Mouse (Mus musculus) spleen, adult 12 weeks (tissue): Measurements from ENCODE around the gene Degs2.
"Not testable (repeated sequence)": the region's sequence is repeated elsewhere in the genome, so short reads cannot be mapped to it uniquely, and the experiment has no call there.

Experiments used
- DNase-seq: peaks from one replicate; pipeline ENCODE4 v3.0.0; 2022; ENCODE audit warnings: low spot score

The Degs2 gene

DNA sequence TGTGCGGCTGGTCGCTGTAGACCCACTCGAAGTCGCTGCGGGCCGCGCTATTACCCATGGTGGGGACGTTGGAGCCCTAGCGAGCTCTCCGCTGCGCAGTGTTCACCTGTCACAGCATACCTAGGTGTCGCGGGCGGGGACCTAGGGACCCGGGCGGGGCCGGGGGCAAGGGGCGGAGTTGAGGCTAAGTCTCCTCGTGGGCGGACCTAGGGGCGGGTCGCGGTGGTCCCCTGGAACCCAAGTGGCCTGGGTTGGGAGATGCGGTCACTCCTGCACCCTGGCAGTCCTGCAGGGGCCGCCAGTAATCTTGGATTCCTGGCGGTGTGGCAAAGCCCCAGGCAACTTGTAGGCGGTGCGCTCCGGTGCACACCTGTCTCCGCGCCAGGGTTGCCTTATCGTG lies at the start of gene Degs2:
Gene Degs2, minus strand, starts transcription at position 131 of the 400 bp plus-strand sequence.
- no peak for DNase-seq

DNA sequence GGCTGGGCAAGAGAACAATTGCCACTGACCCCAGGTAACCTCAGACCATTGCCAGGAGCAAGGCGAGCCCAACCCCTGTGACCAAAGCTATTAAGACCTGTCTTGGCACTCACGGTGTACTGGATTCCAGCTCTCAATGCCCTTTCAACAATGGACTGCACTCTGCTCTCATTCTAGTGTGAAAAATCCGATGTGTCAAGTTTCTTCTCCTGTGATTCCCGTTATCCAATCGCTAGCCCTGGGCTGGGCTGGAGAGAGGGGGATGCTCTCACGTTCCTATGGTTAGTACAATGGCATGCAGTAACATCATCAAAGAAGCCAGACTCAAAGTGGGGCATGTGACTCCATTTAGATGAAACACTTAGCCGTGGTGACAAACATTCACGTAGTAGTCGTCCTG lies 49.7 kb upstream of the Degs2 start:
- DNase-seq: no peak

DNA sequence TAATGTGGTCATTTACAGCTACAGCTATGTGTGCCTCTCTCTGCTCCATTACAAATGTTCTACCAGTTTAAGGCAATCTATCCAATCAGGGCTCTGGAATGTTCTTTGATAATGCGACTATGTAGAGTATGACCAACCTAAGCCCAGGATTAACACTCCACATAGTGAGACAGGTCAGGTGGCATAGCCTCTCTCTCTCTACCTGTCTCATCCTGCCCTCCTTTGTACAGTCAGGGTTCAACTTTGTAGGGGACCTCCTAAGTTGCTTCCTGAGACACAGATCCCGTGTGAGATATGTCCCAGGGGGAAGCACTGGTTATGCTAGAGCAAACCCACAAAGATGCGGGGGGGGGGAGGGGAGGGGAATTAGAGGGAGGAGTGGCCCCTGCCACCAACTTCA lies 48.1 kb upstream of the Degs2 start:
- DNase-seq: no peak

DNA sequence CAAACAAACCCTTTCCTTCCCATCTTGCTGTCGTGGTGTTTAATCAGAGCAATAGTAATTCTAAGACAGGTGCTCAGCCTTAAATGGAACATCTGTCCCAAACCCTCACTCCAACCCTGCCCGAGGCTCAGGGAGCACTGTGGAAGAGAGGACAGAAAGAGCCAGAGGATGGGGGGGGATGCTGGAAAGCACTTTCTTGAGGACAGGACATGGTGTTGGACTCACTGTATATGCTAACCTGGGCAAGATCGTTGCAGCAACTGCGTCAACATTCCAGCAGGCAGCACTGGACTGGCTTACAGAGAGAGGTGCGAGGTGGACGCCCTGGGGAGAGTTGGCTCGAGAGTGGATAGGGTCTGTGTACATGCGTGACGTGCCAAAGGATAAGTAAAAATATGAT lies 47.3 kb upstream of the Degs2 start:
- no peak for DNase-seq

DNA sequence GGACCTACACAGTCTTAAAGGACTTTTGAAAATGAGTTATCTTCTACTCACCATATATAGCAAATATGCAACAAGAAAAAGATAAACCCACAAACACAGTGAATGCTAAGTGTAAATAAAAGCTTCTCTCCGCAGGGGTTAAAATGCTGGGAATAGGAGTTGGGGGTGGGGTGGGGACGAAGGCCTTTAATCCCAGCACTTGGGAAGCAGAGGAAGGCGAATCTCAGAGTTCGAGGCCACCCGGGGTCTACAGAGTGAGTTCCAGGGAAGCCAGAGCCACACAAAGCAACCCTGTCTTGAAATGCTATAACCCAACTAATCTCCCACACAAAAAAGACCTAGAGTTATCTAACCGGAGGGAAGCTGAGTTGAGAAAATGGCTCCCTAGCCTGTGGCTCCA lies 46.9 kb upstream of the Degs2 start:
- DNase-seq: no peak

DNA sequence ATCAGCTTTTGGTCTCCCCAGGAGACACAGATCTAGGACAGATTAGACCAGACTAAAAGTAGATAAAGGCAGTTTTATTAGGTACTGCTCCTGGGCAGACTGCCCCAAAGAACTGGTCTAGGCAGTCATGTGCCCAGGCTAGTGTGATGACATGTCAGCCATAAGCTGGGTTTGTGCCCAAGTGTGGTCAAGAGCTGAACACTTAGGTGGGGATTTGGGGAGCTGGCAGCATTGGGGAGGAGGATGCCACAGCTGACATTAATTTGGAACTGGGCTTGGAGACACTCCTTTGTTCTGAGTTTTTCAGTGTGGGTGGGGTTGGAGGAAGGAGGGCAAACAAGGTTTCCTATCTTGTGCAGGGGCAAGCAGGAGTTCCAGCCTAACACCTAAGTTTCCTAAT lies 43.9 kb upstream of the Degs2 start:
- no peak for DNase-seq

DNA sequence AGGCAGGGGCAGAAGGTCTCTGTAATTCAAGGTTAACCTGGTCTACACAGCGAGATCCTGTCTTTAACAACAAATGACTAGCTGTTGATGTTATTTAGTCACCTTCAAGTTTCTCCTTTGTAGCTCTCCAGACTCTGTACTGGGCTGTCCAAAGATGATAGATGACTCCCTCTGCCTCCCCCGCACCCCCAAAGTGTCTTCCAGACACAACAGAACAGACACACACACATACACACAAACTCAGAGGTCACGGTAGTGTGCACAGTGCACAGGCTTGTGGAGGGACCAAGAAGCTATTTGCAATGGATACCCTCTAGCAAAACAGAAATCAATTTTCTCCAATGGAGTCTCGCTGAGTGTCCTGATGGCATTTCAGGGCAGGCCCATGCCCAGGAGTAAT lies 40.1 kb upstream of the Degs2 start:
- no peak for DNase-seq

DNA sequence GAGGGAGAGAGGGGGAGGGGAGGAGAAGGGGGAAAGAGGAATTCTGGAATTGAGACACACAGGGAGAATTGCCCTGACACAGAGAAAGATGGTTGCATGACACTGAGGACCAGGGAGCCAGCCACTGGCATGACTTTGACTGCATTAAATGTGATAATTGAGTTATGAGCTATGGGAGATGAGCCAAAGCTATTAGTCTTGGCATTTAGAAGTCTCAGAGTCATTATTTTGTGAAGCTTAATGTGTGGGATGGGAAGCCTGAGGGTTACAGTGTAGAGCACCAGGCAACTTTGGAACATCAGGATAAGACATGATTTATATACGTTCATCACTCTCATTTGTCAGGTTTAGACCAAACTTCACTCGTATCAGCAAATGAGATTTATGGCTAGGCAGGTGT lies 39.4 kb upstream of the Degs2 start:
- DNase-seq: no peak

DNA sequence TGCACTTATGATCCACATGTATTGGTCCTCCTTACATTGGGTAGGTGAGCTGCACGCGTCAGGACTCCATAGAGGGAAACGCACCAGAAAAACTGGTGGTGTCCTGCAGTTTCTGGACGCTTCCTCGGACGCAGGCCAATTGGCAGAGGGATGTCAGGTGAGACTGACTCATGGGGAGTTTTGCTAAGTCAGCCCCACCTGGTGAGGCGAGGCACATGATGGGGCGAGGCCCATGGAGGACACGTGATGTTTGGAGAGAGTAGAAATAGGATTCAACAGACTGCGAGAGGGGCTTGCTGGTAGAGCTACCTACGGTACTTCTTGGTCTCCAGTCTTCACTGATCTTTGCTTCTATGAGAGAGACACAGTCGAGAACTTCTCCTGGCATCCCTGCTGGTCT lies 36.6 kb upstream of the Degs2 start:
- no peak for DNase-seq

DNA sequence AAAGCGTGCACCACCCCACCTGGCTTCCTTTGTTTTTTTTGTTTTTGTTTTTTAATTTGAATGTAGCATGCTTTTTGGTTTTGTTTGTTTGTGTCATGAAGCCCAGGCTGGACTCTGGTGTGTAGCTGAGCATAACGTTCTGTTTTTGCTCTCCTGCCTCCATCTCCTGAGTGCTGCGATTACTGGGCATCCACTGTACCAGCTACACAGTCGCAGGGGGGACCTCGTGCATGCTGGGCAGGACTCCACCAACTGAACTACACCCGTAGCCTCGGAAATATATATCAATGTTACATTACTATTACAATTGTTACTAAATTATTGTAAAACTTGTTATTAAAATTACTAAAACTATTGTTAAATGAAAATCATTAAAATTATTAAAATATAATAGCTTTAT lies 35.7 kb upstream of the Degs2 start:
- no peak for DNase-seq

DNA sequence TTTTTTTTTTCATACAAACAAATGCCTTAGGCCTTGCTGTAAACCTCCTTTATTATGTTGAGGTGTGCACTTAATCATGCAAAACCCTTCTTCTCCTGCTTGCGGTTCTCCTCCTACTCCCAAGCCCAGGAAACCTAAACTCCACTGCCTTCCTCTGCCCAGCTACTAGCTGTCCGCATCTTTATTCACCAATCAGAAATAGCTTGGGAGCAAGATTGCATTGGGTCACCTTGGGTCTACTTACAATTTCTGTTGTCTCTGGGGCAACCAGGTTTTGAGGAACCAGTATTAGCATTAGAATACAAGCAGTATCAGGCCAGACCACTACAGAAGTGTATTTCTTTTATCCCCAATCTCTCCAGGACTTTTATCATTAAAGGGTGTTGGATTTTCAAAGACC lies 32.3 kb upstream of the Degs2 start:
- no peak for DNase-seq

DNA sequence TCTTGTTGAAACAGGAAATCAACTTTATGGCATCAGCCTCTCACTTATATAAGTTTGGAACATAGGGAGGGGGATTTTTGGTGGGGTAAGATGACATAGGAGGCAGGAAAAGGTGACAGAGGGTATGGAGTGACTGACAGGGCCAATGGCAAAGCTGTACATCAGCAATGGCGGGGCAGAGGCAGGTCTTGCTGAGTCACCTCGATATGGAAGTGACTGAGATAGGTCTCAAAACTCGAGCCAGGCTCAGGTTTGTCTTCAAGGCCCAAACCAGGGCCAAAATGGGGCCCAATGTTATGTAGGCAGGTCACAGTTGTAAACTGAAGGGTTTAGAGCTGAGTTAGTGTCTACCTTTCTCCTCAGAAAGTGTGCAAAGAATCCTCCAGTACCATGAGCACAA lies 21.7 kb upstream of the Degs2 start:
- no peak for DNase-seq

DNA sequence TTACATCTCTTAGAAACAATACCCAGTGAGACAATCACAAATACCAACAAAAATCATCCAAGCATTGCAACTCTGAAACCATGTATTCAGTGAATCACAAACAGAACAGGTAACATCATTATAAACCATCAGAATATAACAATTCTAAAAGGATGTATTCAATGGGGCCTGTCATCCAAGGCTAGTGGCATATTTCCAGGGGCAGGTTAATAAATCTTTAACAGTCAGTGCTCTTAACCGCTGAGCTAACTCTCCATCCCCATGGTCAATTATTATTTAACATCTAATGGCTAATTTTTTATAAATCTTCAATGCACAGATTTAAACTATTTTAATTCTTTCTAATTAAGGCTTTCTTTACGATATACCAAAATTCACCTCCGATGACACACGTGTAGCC lies 20.3 kb upstream of the Degs2 start:
- DNase-seq: no peak

DNA sequence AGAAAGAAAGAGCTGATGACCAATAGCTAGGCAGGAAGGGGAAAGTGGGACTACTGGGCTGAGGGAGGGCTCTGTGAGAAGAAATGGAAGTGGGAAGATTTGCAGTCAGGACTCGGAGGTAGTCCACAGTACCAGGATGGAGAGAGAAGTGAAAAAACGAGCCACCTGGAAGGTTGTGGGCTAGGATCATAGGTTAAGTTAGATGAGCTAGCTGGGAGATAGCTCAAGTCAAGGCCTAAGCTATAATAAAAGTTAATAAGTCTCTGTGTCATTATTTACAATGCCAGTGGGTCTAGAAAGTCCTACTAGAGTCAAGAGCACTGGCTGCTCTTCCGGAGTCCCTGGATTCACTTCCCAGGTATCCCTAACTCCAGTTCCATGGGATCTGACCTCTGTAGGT lies 16.4 kb upstream of the Degs2 start:
- DNase-seq: no peak

DNA sequence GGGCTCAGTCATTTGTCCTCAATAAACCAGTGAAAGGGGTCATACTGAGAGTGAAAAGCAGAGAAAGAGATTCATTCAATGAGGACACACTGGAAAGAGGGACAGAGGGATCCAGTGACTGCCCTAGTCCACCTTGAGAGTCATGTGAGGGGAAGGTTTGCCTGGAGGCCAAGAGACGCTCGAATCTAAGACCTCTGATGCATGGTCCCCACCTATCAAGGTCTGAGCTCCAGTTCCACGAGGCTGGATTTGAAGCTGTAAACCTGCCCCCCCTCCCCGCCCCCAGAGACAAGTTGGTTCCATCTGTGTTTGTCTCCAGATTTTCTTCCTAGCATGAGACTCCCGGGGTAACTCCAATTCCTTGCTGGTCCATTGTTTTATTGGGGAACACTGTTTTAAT lies 13.7 kb upstream of the Degs2 start:
- DNase-seq: no peak

DNA sequence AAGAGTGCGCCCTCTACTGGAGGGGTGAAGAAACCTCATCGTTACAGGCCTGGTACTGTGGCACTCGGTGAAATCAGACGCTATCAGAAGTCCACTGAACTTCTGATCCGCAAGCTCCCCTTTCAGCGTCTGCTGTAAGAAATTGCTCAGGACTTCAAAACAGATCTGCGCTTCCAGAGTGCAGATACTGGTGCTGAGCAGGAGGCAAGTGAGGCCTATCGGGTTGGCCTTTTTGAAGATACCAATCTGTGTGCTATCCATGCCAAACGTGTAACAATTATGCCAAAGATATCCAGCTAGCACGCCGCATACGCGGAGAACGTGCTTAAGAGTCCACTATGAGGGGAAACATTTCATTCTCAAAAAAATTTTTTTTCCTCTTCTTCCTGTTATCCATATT lies 11.9 kb upstream of the Degs2 start:
- not testable (repeated sequence) for DNase-seq

DNA sequence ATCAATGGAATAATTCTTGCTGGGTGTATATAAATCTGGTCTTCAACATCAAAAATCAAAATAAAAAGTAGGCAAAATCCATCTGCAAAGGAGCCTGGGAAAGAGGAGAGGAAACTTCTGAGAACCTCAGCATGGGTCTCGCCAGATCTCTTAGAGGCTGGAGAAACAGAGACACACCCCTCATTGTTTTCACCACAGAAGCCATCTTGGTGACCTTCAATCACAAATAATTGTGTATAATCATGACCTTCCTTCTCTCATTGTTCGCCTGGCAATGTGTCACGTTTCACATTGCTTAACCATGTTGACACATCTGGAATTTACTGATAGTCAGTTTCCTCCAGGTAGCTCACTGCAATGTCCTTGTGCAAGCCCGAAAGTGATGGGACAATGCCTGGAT lies 10.4 kb upstream of the Degs2 start:
- DNase-seq: no peak

DNA sequence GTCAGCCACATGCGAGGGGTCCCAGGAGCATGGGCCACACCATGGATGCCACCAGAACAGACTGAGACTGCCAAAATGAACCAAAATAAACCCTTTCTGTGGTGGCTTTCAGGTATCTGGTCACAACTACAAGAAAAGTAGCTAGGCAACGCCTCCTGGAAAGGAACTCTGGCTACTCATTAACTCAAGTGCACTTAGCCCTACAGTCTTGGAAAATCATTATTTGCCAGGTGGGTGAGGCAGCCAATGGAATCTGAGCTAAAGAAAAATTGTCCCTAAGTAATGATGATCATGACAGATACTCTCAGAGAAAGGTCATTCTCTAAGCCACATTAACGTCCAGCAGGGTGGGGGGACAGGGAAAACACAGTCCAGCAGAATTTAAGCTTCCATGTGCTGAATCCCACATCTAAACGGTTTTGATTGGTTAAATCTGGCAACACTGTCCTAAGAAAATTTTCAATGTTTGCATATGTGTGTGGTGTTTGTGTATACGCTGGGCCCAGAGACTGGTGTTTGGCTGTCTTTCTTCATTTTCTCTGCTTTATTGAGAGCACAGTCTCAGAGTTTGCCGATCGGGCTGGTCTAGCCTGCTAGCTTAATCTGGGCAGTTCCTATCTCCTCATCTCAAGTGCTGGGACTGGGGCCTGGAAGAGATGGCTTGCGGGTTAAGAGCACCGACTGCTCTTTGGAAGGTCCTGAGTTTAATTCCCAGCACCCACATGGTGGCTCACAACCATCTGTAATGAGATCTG lies 8.9 kb upstream of the Degs2 start:
- DNase-seq: no peak

DNA sequence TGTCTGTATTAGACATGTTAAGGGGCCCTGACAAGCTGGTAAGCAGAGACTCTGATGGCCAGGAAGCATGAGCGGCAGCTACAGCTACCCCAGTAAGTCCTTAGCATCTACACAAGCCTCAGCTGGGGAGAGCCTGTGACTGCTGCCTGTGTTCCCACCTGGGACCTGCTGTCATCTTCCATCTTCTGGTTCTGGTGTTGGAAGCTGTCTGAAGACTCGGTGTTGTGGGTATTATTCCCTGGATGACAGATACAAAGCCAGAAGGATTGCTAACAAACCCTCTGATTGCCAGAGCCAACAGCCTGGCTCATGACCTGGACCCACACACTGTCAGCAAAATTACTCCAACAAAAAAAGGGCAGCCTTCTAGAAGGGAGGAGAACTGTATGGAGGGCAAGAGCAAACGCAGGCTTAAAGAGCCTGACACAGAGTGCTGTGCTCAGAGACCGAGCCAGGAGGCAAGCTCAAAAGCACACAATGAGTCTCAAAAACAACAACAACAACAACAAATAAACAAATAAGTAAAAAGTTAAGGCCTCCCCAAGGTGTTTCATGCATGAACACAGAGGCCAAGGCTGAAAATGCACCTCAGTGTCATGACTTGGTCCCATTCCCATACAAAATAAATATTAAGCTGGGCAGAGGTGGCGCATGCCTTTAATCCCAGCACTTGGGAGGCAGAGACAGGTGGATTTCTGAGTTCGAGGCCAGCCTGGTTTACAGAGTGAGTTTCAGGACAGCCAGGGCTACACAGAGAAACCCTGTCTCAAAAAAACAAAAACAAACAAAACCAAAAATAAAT lies 8.1 kb upstream of the Degs2 start:
- DNase-seq: no peak

DNA sequence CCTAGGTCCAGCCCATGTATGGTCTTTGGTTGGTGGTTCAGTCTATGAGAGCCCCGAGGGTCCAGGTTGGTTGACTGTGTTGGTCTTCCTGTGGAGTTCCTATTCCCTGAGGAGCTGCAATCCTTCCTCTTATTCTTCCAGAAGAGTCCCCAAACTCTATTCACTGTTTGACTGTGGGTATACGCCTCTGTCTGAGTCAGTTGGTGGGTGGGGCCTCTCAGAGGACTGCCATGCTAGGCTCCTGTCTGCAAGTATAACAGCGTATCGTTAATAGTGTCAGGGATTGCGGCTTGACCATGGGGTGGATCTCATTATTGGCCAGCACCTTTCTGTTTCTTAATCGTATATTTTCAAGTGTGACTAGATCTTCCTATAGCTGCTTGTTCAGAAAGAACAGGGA lies 7.3 kb upstream of the Degs2 start:
- no peak for DNase-seq

DNA sequence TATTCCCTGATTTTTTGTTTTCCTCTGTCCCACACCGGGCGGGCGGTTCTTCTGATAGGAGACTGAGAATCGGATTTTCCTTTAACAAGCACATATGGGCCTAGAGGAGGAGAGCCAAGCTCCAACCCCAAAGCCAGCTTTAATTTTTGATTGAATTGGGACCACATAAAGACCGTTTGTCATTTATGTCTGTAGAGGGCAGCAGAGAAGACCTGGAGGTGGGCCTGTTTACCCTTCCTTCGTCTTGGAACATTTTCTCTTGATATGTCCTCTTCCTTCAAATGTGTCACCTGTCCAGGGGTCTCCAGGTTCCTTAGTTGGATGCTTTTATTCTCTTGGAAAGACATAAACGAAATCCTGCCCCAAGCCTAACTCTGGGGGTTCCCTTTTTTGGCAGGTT lies 4.0 kb upstream of the Degs2 start:
- no peak for DNase-seq

DNA sequence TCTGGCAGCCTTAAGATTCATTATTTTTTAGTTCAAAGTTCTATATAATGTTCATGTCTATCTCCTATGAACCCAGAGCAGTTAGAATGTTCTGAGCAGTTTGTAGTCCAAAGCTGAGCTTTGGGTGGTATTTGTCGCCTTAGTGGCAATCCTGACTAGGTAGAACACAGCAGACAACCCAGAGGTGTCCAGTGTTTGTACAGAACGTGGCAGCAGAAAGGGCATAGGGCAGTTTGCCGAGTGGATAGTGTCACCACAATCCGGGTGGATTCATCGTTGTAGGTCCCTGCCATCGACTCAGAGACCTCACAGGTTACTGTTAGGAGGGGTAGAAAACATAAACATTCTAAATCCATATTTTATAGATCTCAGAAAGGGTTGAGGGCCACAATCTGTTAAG lies 3.4 kb upstream of the Degs2 start:
- no peak for DNase-seq

DNA sequence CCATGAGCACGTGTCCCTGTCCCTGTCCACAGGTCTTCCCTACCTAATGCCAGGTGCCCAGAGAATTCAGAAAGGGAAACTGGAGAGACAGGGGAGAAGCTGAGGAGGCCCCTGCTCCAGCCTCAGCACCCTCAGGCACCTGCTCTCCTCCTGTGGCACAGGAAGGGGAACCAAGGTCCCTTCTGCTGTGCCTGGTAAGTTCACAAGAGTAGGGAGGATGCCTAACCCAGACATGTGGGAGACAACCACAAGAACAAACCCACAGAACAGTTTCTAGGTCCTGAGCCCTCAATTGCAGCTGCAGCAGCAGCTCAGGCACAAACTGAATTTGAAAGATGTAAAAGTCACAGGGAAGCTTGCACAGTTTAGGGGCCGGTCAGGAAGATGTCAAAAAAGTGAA lies 894 bp downstream of the Degs2 start:
- no peak for DNase-seq

DNA sequence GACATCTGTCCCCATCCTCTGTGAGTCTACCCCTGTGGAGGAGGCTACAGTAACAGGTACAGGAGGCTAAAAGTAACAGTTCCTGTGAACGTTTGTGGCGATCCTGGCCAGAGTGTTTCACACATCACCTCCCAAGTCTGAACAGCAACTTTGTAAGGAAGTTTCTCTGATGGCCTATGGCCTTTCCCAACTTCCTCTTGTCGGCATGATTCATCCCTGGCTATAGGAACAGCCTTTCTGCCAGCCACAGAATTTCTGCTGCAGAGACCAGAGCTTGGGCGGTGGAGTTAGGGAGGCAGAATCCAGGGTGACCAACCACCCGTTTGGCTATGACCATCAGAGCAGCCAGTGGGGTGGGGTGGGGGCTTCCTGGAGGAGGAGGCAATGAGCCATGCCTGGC lies 2.1 kb downstream of the Degs2 start:
- no peak for DNase-seq
